Mouse (Mus musculus): ENCODE measurements around the gene Tex52.

DNA sequence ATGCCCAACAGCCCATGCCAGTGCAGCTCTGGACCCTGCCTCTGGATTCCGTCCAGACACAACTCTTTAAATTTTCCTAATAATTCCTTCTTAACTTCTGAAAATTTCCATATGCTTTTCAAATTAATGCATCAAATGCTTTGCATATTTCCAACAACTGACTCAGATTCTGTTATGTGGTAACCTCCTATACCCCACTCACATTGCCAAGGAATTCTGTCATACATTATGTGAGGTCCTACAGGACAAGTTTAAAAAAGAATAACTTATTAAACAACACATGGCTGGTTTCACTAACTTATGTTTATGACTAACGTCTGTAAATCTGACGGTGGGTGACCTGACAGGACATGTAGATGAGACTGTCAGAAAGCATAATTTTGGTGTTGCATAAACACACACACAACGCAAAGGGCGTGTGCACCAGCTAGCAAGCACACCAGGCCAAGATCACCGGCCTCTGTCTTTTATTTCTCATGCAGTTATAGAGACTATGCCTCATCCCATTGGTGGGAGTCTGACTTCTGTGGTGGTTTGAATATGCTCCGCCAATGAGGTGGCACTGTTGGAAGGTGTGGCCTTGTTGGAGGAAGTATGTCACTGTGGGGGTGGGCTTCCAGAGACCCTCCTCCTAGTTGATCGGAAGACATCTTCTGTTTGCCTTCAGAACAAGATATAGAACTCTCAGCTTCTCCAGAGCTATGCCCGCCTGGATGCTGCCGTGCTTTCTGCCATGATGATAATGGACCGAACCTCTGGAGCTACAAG lies 33.1 kb upstream of the Tex52 start:
- no peak for TF ChIP-seq POLR2A (IDR thresholded peaks at IDR 0.05; ENCODE audit: low read depth, low read length)
- no peak for TF ChIP-seq CTCF (IDR thresholded peaks at IDR 0.05; ENCODE audit: extremely low read depth, insufficient read length, insufficient replicate concordance, low read depth, low read length)
